ENCODE assay signal across 22 mouse cellular contexts in the genomic region with DNA sequence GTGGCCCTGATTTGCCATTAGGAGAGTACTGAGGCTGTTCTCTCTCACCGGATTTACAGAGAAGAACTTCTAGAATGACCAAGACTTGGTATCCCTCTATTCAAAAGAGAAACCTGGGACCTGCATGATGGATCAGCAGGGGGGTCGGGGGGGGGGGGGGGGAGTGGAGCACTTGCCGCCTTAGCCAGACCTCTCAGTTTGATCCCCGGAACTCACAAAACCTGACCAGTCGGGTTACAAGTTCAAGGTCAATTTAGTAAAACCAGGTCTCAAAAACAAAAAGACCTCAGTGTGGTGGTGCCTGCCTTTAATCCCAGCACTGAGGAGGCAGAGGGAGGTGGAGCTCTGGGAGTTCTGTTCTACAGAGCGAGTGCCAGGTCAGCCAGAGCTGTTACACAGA. TPM values are rescaled to one million over a fixed set of nuclear protein-coding genes. Genes with fewer than 3 reads are reported as not detected.
DNase-seq lines count a peak whose midpoint lies in the region; TF ChIP-seq lines count a peak whose summit lies in the region.
"Had no signal": no experiment of that assay in that cellular context is flagged by ENCODE, and none has a peak within 500 bp of the region (broad histone marks: within the 10 kb centered on the region; RNA-seq: fewer than 3 reads in every experiment).

No protein-coding gene starts in this region.

- no peaks in the 10 kb centered on the region for H3K4me1 ChIP-seq in ES-Bruce4 (ENCODE audit: control insufficient read depth, insufficient read depth, low read length)
- peaks cover 3% of the 10 kb centered on the region in 2 experiments; a peak in 3 of 4 replicates for H3K4me1 ChIP-seq in ES-E14 (ENCODE audit: control insufficient read depth in 2 of 2, insufficient read depth in 2 of 2, low read length in 2 of 2, poor library complexity in 1 of 2)
- no peaks in the 10 kb centered on the region for H3K4me1 ChIP-seq in embryonic facial prominence, embryonic 10.5 days
- H3K4me1 ChIP-seq: embryonic facial prominence, embryonic 12.5 days; forebrain, embryonic 13.5 days; forebrain, embryonic 15.5 days had no signal

- in situ Hi-C loops in ES-E14 (cut with MboI; ENCODE audit: low sequenced_read_pairs in 2 of 2, unreplicated experiment in 2 of 2) = no loop called here

- 0 out of 2 replicates have a peak overlapping the region, but pooled peaks have one; percentile 41 for H3K9ac ChIP-seq in ES-Bruce4 (ENCODE audit: low read depth, poor library complexity, severe bottlenecking)
- no peak overlapping the region for H3K9ac ChIP-seq in ES-E14 (ENCODE audit: insufficient read depth, low read depth, low read length, poor library complexity, severe bottlenecking)
- H3K9ac ChIP-seq: embryonic facial prominence, embryonic 12.5 days; forebrain, embryonic 13.5 days; forebrain, embryonic 15.5 days; forebrain, postnatal 0 days had no signal

- no peak for TF ChIP-seq CTCF in ES-Bruce4 (IDR thresholded peaks at IDR 0.05; ENCODE audit: low read depth, low read length)

- H3K36me3 ChIP-seq in ES-Bruce4 (ENCODE audit: control insufficient read depth, insufficient read depth, low read length, poor library complexity, severe bottlenecking) = no peaks in the 10 kb centered on the region
- no peaks in the 10 kb centered on the region for H3K36me3 ChIP-seq in ES-E14 (ENCODE audit: control insufficient read depth, insufficient read depth, low read length, poor library complexity, severe bottlenecking)
- H3K36me3 ChIP-seq in embryonic facial prominence, embryonic 10.5 days (replicated peaks) = no peaks in the 10 kb centered on the region
- H3K36me3 ChIP-seq: embryonic facial prominence, embryonic 12.5 days; forebrain, embryonic 15.5 days had no signal

- TF ChIP-seq EP300 in ES-Bruce4 (IDR thresholded peaks at IDR 0.05; ENCODE audit: insufficient read depth, low read depth, low read length) = no peak

- WGBS in embryonic facial prominence, embryonic 10.5 days = 44% methylated on average over 6 of the region's 6 CpGs

- peak overlapping the region; percentile 64 for H3K27ac ChIP-seq in ES-Bruce4 (ENCODE audit: insufficient read depth, low read length)
- no peak overlapping the region for H3K27ac ChIP-seq in ES-E14 (ENCODE audit: insufficient read depth, low read depth, low read length, poor library complexity, severe bottlenecking)
- H3K27ac ChIP-seq in embryonic facial prominence, embryonic 10.5 days (replicated peaks) = no peak overlapping the region
- H3K27ac ChIP-seq: embryonic facial prominence, embryonic 12.5 days; forebrain, embryonic 13.5 days; forebrain, embryonic 15.5 days had no signal

- H3K4me3 ChIP-seq in ES-Bruce4 (ENCODE audit: low read depth, low read length) (no peak overlapping the region), ES-E14 (ENCODE audit: insufficient read depth in 1 of 2, low read depth in 1 of 2, low read length in 2 of 2, poor library complexity in 1 of 2, severe bottlenecking in 1 of 2) (no peak overlapping the region)
- no peak overlapping the region for H3K4me3 ChIP-seq in embryonic facial prominence, embryonic 10.5 days
- H3K4me3 ChIP-seq: embryonic facial prominence, embryonic 12.5 days; forebrain, embryonic 13.5 days; forebrain, embryonic 15.5 days had no signal

- no peaks in the 10 kb centered on the region for H3K9me3 ChIP-seq in ES-Bruce4 (replicated peaks; ENCODE audit: control insufficient read depth, insufficient read depth, low read length, poor library complexity, severe bottlenecking)
- H3K9me3 ChIP-seq in ES-E14 (ENCODE audit: control insufficient read depth, insufficient read depth, low read depth, low read length) = no peaks in the 10 kb centered on the region
- H3K9me3 ChIP-seq in embryonic facial prominence, embryonic 10.5 days = no peaks in the 10 kb centered on the region
- H3K9me3 ChIP-seq: embryonic facial prominence, embryonic 12.5 days; forebrain, embryonic 13.5 days; forebrain, embryonic 15.5 days had no signal

- DNase-seq in ES-E14 (ENCODE audit: low read depth, low spot score) (no peak), ZHBTc4 (ENCODE audit: low read depth, low spot score) (peak; percentile 63)
- no peak for DNase-seq in frontal cortex, adult 2 months (ENCODE audit: extremely low spot score in 1 of 2, low spot score in 1 of 2)
- no peak for DNase-seq in embryonic facial prominence, embryonic 10.5 days (ENCODE audit: low spot score)
- DNase-seq: adrenal gland, adult 2 months; adrenal gland, postnatal 10 days; adrenal gland, postnatal 25 days; B cell, adult 2 months; cerebellum, adult 11 months; cerebellum, adult 18-20 months; cerebellum, adult 8-10 months; cerebellum, adult 9-11 months; cerebellum, postnatal 36 days; embryo, embryonic 11 days; forebrain, postnatal 0 days had no signal

- no peak for TF ChIP-seq POLR2A in ES-Bruce4 (IDR thresholded peaks at IDR 0.05; ENCODE audit: insufficient read depth, low read length)

- no peaks in the 10 kb centered on the region for H3K27me3 ChIP-seq in ES-Bruce4 (ENCODE audit: control insufficient read depth, insufficient read depth, low read length, poor library complexity, severe bottlenecking)
- no peaks in the 10 kb centered on the region for H3K27me3 ChIP-seq in embryonic facial prominence, embryonic 10.5 days (replicated peaks; ENCODE audit: low read depth, poor library complexity, severe bottlenecking)
- H3K27me3 ChIP-seq: CH12.LX; embryonic facial prominence, embryonic 12.5 days; forebrain, embryonic 13.5 days; forebrain, embryonic 15.5 days had no signal

TF ChIP-seq in ES-E14, 5 proteins besides CTCF, POLR2A, EP300 and RAD21:
- TF ChIP-seq ZC3H11A (IDR thresholded peaks at IDR 0.05; ENCODE audit: borderline replicate concordance, low read depth, low read length) (no peak), ZNF384 (IDR thresholded peaks at IDR 0.05; ENCODE audit: low read depth, low read length) (peak; percentile 56; the same call in 1 of the 2 replicates), CHD2 (IDR thresholded peaks at IDR 0.05; ENCODE audit: low read depth, low read length) (no peak)

RNA-seq across cellular contexts. Expression of a gene that starts 8.9 kb away (rescaled TPM):
- 78.4 and 86.5 TPM in 2 replicates for polyA plus RNA-seq in ES-Bruce4 (2011; ENCODE audit: insufficient read depth, insufficient read length, low read depth, missing spikeins)
- 65.1 and 85.5 TPM in 2 replicates for total RNA-seq in ES-E14 (2012; rRNA removed)
- 334 and 339 TPM in 2 replicates for polyA plus RNA-seq in frontal cortex, adult 2 months (2012; rRNA removed)
- 64.7 and 64.9 TPM in 2 replicates for polyA plus RNA-seq in embryonic facial prominence, embryonic 10.5 days (2016; fragmentation: Nextera tagmentation; extraction: Ambion mirVana)

RNA-seq across cellular contexts. Expression of a gene that starts 30.3 kb away (rescaled TPM):
- 26.5 and 27.5 TPM in 2 replicates for polyA plus RNA-seq in ES-Bruce4 (2011; ENCODE audit: insufficient read depth, insufficient read length, low read depth, missing spikeins)
- 3.5 and 5.6 TPM in 2 replicates for total RNA-seq in ES-E14 (2012; rRNA removed)
- polyA plus RNA-seq in frontal cortex, adult 2 months (2012; rRNA removed) = 52.0 and 52.1 TPM in 2 replicates
- polyA plus RNA-seq in embryonic facial prominence, embryonic 10.5 days (2016; fragmentation: Nextera tagmentation; extraction: Ambion mirVana) = 13.5 and 15.9 TPM in 2 replicates

RNA-seq across cellular contexts. Expression of a gene that starts 56.2 kb away (rescaled TPM):
- polyA plus RNA-seq in ES-Bruce4 (2011; ENCODE audit: insufficient read depth, insufficient read length, low read depth, missing spikeins) = 0.54 and 0.61 TPM in 2 replicates
- total RNA-seq in ES-E14 (2012; rRNA removed) = 0.67 and 0.74 TPM in 2 replicates
- 0.21 and 0.22 TPM in 2 replicates for polyA plus RNA-seq in frontal cortex, adult 2 months (2012; rRNA removed)
- 18.8 and 22.2 TPM in 2 replicates for polyA plus RNA-seq in embryonic facial prominence, embryonic 10.5 days (2016; fragmentation: Nextera tagmentation; extraction: Ambion mirVana)
- total RNA-seq: CH12.LX; common myeloid progenitor, adult 5-6 weeks had no signal
- polyA plus RNA-seq: CD4-positive, CD25-positive, alpha-beta regulatory T cell, adult 4 months had no signal

Comparison
In these comparisons a context has a peak if more than half of its experiments do, and no peak if none do; other contexts are left out.
1. RNA of a gene that starts 56.2 kb away (polyA plus RNA-seq): 18.8 to 22.2 TPM in embryonic facial prominence, embryonic 10.5 days; 0.54 to 0.61 TPM in ES-Bruce4 and 0.21 to 0.22 TPM in frontal cortex, adult 2 months; every median in the first group is over 10 times any median in the second.